Mouse (Mus musculus): ENCODE results near the gene Zfp961. TPM values are rescaled to one million over a fixed set of nuclear protein-coding genes. Genes with fewer than 3 reads are reported as not detected.

Gene Zfp961
- polyA plus RNA-seq, 1 experiment from 2014 or later, result 21.8 TPM

- 98% methylated on average over 5 of the region's 5 CpGs for WGBS
- Histone ChIP-seq H3K4me1 (no peaks in the 10 kb centered on the region), H3K36me3 (peaks cover 49% of the 10 kb centered on the region), H3K4me2 (replicated peaks) (no peak overlapping the region), H3K9ac (replicated peaks) (no peak overlapping the region), H3K9me3 (no peaks in the 10 kb centered on the region), H3K27ac (replicated peaks) (no peak overlapping the region), H3K4me3 (no peak overlapping the region), H3K27me3 (no peaks in the 10 kb centered on the region)
- no peak for ATAC-seq (replicated peaks)
Measured at GRCm38 (mm10) chr8:71967261-71967660, 16.4 kb downstream of the Zfp961 start.

- no peak overlapping the region for H3K27ac ChIP-seq (replicated peaks)
- no peak overlapping the region for H3K9ac ChIP-seq (replicated peaks)
- peaks cover 49% of the 10 kb centered on the region for H3K36me3 ChIP-seq
- H3K4me2 ChIP-seq (replicated peaks), result no peak overlapping the region
- no peak overlapping the region for H3K4me3 ChIP-seq
- 76% methylated on average over 6 of the region's 6 CpGs for WGBS
- no peaks in the 10 kb centered on the region for H3K27me3 ChIP-seq
- no peaks in the 10 kb centered on the region for H3K4me1 ChIP-seq
- ATAC-seq (replicated peaks), result no peak
- H3K9me3 ChIP-seq, result no peaks in the 10 kb centered on the region
Measured at GRCm38 (mm10) chr8:71968100-71968499, 17.3 kb downstream of the Zfp961 start.

GRCm38 (mm10) chr8:71968636-71969035 lies 17.8 kb downstream of the Zfp961 start:
- Histone ChIP-seq H3K27me3 (no peaks in the 10 kb centered on the region), H3K9ac (replicated peaks) (no peak overlapping the region), H3K4me2 (replicated peaks) (no peak overlapping the region), H3K4me3 (no peak overlapping the region), H3K4me1 (no peaks in the 10 kb centered on the region), H3K27ac (replicated peaks) (no peak overlapping the region), H3K9me3 (no peaks in the 10 kb centered on the region), H3K36me3 (peaks cover 49% of the 10 kb centered on the region)
- no peak for ATAC-seq (replicated peaks)
- whole genome bisulfite sequencing, result 77% methylated on average over 6 of the region's 6 CpGs

- ATAC-seq (replicated peaks), result no peak
- no peaks in the 10 kb centered on the region for H3K27me3 ChIP-seq
- no peaks in the 10 kb centered on the region for H3K9me3 ChIP-seq
- no peaks in the 10 kb centered on the region for H3K4me1 ChIP-seq
- no peak overlapping the region for H3K27ac ChIP-seq (replicated peaks)
- 76% methylated on average over 1 of the region's 1 CpGs for WGBS
- no peak overlapping the region for H3K4me3 ChIP-seq
- no peak overlapping the region for H3K9ac ChIP-seq (replicated peaks)
- H3K36me3 ChIP-seq, result peaks cover 25% of the 10 kb centered on the region
- no peak overlapping the region for H3K4me2 ChIP-seq (replicated peaks)
Measured at GRCm38 (mm10) chr8:71971945-71972344, 21.1 kb downstream of the Zfp961 start.

- H3K27ac ChIP-seq (replicated peaks), result no peak overlapping the region
- 76% methylated on average over 3 of the region's 3 CpGs for WGBS
- no peaks in the 10 kb centered on the region for H3K4me1 ChIP-seq
- ATAC-seq (replicated peaks), result no peak
- H3K9ac ChIP-seq (replicated peaks), result no peak overlapping the region
- H3K27me3 ChIP-seq, result no peaks in the 10 kb centered on the region
- H3K4me2 ChIP-seq (replicated peaks), result no peak overlapping the region
- H3K4me3 ChIP-seq, result no peak overlapping the region
- H3K36me3 ChIP-seq, result peaks cover 2% of the 10 kb centered on the region
- H3K9me3 ChIP-seq, result no peaks in the 10 kb centered on the region
Measured at GRCm38 (mm10) chr8:71974211-71974610, 23.4 kb downstream of the Zfp961 start.

GRCm38 (mm10) chr8:71981032-71981431 lies 30.2 kb downstream of the Zfp961 start:
- Histone ChIP-seq H3K4me3 (no peak overlapping the region), H3K27ac (replicated peaks) (no peak overlapping the region), H3K4me2 (replicated peaks) (no peak overlapping the region), H3K9me3 (no peaks in the 10 kb centered on the region), H3K27me3 (no peaks in the 10 kb centered on the region), H3K36me3 (no peaks in the 10 kb centered on the region), H3K4me1 (no peaks in the 10 kb centered on the region), H3K9ac (replicated peaks) (no peak overlapping the region)
- ATAC-seq (replicated peaks), result no peak
- 81% methylated on average over 2 of the region's 2 CpGs for WGBS

- no peak overlapping the region for H3K9ac ChIP-seq (replicated peaks)
- H3K4me3 ChIP-seq, result no peak overlapping the region
- no peak overlapping the region for H3K4me2 ChIP-seq (replicated peaks)
- no peaks in the 10 kb centered on the region for H3K36me3 ChIP-seq
- WGBS, result 81% methylated on average over 4 of the region's 4 CpGs
- H3K27ac ChIP-seq (replicated peaks), result no peak overlapping the region
- ATAC-seq (replicated peaks), result no peak
- H3K27me3 ChIP-seq, result no peaks in the 10 kb centered on the region
- no peaks in the 10 kb centered on the region for H3K9me3 ChIP-seq
- no peaks in the 10 kb centered on the region for H3K4me1 ChIP-seq
Measured at GRCm38 (mm10) chr8:71981456-71981855, 30.6 kb downstream of the Zfp961 start.

- H3K4me3 ChIP-seq, result no peak overlapping the region
- peaks cover 5% of the 10 kb centered on the region; the same call in 1 of the 2 replicates for H3K4me1 ChIP-seq
- H3K4me2 ChIP-seq (replicated peaks), result no peak overlapping the region
- no peaks in the 10 kb centered on the region for H3K27me3 ChIP-seq
- WGBS, result 65% methylated on average over 4 of the region's 4 CpGs
- H3K36me3 ChIP-seq, result no peaks in the 10 kb centered on the region
- no peak overlapping the region for H3K27ac ChIP-seq (replicated peaks)
- no peak for ATAC-seq (replicated peaks)
- H3K9ac ChIP-seq (replicated peaks), result no peak overlapping the region
- H3K9me3 ChIP-seq, result no peaks in the 10 kb centered on the region
Measured at GRCm38 (mm10) chr8:71984601-71985000, 33.8 kb downstream of the Zfp961 start.

- Histone ChIP-seq H3K27me3 (no peaks in the 10 kb centered on the region), H3K36me3 (no peaks in the 10 kb centered on the region), H3K4me3 (peak overlapping the region; percentile 48), H3K9ac (replicated peaks) (peak overlapping the region; percentile 56), H3K27ac (replicated peaks) (peak overlapping the region; percentile 63), H3K9me3 (no peaks in the 10 kb centered on the region), H3K4me1 (peaks cover 5% of the 10 kb centered on the region; the same call in 1 of the 2 replicates), H3K4me2 (replicated peaks) (peak overlapping the region; percentile 68)
- 10% methylated on average over 24 of the region's 24 CpGs for WGBS
- ATAC-seq (replicated peaks), result peak; percentile 90
Measured at GRCm38 (mm10) chr8:71988110-71988866, 37.5 kb downstream of the Zfp961 start.

GRCm38 (mm10) chr8:71988867-71989599 lies 38.2 kb downstream of the Zfp961 start:
- peak overlapping the region; percentile 63 for H3K27ac ChIP-seq (replicated peaks)
- peaks cover 5% of the 10 kb centered on the region; the same call in 1 of the 2 replicates for H3K4me1 ChIP-seq
- H3K9ac ChIP-seq (replicated peaks), result peak overlapping the region; percentile 56
- WGBS, result 68% methylated on average over 13 of the region's 13 CpGs
- no peaks in the 10 kb centered on the region for H3K36me3 ChIP-seq
- no peaks in the 10 kb centered on the region for H3K27me3 ChIP-seq
- H3K4me3 ChIP-seq, result peak overlapping the region; percentile 48
- peak overlapping the region; percentile 68 for H3K4me2 ChIP-seq (replicated peaks)
- ATAC-seq (replicated peaks), result peak; percentile 33; the same call in 1 of the 2 replicates
- no peaks in the 10 kb centered on the region for H3K9me3 ChIP-seq

- no peak for ATAC-seq (replicated peaks)
- H3K27ac ChIP-seq (replicated peaks), result no peak overlapping the region
- no peak overlapping the region for H3K4me3 ChIP-seq
- H3K4me1 ChIP-seq, result no peaks in the 10 kb centered on the region
- H3K27me3 ChIP-seq, result no peaks in the 10 kb centered on the region
- H3K36me3 ChIP-seq, result no peaks in the 10 kb centered on the region
- H3K4me2 ChIP-seq (replicated peaks), result no peak overlapping the region
- no peaks in the 10 kb centered on the region for H3K9me3 ChIP-seq
- no peak overlapping the region for H3K9ac ChIP-seq (replicated peaks)
- 94% methylated on average over 1 of the region's 1 CpGs for WGBS
Measured at GRCm38 (mm10) chr8:71999434-71999833, 48.6 kb downstream of the Zfp961 start.

- H3K36me3 ChIP-seq, result no peaks in the 10 kb centered on the region
- H3K4me2 ChIP-seq (replicated peaks), result no peak overlapping the region
Measured at GRCm38 (mm10) chr8:72000223-72000622, 49.4 kb downstream of the Zfp961 start.

More at GRCm38 (mm10) chr8:72000223-72000622, 49.4 kb downstream of the Zfp961 start:
- Histone ChIP-seq H3K9ac (replicated peaks) (no peak overlapping the region), H3K9me3 (no peaks in the 10 kb centered on the region), H3K27ac (replicated peaks) (no peak overlapping the region), H3K27me3 (no peaks in the 10 kb centered on the region), H3K4me3 (no peak overlapping the region), H3K4me1 (no peaks in the 10 kb centered on the region)
- ATAC-seq (replicated peaks), result no peak
- 64% methylated on average over 3 of the region's 3 CpGs for WGBS

Data from forebrain, embryonic 15.5 days (tissue).